Mouse (Mus musculus): ENCODE data around the gene Zfp462.

DNA sequence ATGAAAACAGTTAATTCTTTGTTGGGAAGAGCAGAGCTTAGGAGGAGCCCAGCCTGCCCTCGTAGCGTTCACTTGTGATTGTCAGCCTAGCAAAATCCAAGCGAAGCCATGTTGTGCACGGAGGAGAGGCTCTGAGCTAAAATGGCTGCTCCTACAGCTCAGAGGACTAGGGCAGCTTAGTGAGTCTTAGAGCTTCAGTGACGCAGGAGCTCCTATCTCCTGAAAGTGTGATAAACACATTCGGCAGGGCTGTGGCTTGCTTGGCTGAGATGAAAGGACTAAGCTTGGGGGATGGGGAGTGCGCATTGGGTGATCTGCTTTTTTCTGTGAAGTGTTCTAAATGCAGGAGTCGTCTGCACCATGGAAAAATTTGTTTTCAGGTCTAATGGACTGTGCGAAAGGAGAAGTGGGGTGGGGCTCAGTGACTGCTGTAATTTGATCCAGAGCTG, 60.7 kb downstream of the Zfp462 start:
- no peak for TF ChIP-seq CTCF (IDR thresholded peaks at IDR 0.05; ENCODE audit: insufficient read depth, low read length)
- no peak for TF ChIP-seq POLR2A (IDR thresholded peaks at IDR 0.05; ENCODE audit: borderline replicate concordance, extremely low read depth, low read depth, low read length)

All from lung, adult 2 months (tissue).